Mouse (Mus musculus): ENCODE measurements around the gene Car5a. TPM values are rescaled to one million over a fixed set of nuclear protein-coding genes. Genes with fewer than 3 reads are reported as not detected.

Car5a gene
- not detected for total RNA-seq (2021)
- long read RNA-seq, experiment 1, partial matches to known transcripts = 1 of 13 reads
- long read RNA-seq, experiment 1, other reads (novel, unspliced or antisense) = 12 of 13 reads
- long read RNA-seq, experiment 2, partial matches to known transcripts = 0 of 49 reads
- long read RNA-seq, experiment 2, other reads (novel, unspliced or antisense) = 49 of 49 reads

DNA sequence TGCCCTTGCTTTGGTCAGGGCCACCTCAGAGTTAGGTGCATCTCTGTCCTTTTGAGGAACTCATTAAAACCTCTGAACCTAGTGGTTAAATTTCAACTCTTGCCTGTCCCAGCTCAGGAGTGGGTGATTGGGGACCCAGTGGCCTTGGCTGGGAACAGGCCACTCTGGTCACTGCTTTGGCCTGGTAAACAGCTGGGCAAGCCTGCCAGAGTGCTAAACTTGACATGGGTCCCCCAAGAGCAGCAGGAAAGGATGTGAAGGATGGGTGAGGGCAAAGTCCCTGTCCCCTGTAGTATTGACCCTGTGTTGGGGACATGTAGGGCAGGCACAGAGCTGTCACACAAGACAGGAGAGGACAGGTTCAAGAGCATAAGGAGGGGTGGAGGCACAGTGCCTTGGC, at the start of gene Car5a:
Gene Car5a (minus strand): TSS at position 74 of the 400 bp plus-strand sequence.
- DNase-seq (ENCODE audit: low spot score in 2 of 2) = no peak

- no peak for DNase-seq (ENCODE audit: low spot score in 2 of 2)
These were observed 48.2 kb upstream of the Car5a start for GRCm38 (mm10) chr8:121992911-121993310.

- DNase-seq (ENCODE audit: low spot score in 2 of 2) = no peak
These were observed 46.9 kb upstream of the Car5a start for GRCm38 (mm10) chr8:121991611-121992010.

DNA sequence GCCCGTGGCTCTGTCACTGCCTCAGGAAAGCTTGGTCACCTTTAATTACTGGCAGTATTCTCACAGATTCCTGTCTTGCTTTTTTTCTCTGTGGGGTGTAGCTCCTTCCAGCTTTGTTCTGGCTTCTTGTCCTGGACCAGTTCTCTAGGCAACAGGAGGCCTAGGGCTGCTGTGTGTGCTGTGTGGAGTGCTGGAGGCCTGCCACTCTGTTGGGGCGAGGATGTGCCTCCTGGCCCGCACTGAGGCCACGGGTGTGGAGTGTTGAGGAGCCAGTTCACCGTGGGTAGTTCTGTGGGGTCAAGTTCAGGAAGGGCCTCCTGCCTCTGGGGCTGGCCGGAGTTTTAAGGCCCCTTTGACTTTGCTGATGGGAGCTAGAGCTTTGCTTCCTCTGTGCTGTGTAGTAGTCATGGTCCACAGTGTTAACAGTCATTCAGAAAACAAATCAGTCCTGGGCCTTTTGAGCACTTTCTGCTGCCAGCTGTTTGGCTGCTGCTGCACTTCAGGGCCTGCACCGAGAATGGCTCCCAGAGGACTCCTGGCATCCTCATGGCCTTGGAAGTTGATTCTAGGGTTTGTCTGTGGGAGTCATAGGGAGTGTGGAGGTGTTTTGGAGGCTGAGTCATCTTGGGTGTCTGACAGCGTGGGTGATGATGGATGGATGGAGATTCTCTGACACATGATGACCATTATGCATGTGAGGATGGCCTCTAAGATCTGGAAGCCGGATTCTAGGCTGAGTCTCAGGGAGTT, 46.0 kb upstream of the Car5a start:
- no peak for DNase-seq (ENCODE audit: low spot score in 2 of 2)

GRCm38 (mm10) chr8:121987892-121988291, 43.2 kb upstream of the Car5a start:
- DNase-seq (ENCODE audit: low spot score in 2 of 2) = no peak

DNA sequence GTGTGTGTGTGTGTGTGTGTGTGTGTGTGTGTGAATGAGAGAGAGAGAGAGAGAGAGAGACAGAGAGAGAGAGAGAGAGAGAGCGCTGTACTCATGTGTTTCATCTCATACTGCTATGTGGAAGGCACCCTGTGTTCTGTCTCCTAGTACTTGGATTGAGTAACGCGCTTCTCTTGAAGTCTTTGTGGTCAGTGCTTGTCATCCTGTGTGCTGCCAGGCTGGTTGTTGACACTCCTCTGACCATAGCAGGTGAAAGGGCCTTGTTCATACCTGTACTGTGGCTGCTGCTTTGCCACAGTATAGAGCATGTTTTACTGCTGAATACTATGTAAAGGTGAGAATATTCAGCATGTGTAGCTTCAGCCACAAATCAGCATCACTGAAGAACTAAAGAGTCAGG, 41.0 kb upstream of the Car5a start:
- no peak for DNase-seq (ENCODE audit: low spot score in 2 of 2)

DNA sequence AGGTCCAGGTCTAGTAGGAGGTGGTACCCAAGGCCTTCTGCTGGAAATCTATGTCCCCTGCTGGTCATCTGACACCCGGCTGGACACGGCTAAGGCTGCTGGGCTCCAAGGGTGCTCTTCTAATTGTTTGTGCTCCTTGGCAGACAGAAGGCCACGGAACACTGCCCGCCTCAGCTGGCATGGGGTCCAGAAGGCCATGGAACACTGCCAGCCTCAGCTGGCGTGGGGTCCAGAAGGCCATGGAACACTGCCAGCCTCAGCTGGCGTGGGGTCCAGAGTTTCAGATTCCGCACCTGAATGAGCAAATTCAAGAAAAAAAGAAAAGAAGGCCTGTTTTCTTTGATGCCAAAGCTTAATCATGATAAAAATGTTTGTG, 36.8 kb upstream of the Car5a start:
- DNase-seq (ENCODE audit: low spot score in 2 of 2) = no peak

GRCm38 (mm10) chr8:121980792-121981519, 36.3 kb upstream of the Car5a start:
- no peak for DNase-seq (ENCODE audit: low spot score in 2 of 2)

DNA sequence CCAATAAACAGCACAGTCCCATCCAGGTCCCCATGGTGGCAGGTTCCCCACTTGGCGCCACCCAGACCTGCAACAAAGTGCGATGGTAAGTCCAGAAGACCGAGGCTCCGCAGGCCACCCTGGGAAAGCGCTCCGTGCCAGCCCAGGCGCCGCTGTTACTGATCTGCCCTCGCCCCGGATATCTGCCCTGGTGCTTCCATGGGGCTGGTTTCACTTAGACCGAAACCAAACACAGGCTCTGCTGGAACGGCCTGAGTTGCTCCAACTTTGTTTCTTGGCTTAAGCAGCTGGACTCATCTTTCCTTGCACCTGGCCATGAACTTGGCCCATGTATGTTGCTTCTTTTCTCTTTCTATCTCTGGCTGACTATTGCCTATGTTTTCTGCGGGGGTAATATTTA, 34.0 kb upstream of the Car5a start:
- no peak for DNase-seq (ENCODE audit: low spot score in 2 of 2)

DNA sequence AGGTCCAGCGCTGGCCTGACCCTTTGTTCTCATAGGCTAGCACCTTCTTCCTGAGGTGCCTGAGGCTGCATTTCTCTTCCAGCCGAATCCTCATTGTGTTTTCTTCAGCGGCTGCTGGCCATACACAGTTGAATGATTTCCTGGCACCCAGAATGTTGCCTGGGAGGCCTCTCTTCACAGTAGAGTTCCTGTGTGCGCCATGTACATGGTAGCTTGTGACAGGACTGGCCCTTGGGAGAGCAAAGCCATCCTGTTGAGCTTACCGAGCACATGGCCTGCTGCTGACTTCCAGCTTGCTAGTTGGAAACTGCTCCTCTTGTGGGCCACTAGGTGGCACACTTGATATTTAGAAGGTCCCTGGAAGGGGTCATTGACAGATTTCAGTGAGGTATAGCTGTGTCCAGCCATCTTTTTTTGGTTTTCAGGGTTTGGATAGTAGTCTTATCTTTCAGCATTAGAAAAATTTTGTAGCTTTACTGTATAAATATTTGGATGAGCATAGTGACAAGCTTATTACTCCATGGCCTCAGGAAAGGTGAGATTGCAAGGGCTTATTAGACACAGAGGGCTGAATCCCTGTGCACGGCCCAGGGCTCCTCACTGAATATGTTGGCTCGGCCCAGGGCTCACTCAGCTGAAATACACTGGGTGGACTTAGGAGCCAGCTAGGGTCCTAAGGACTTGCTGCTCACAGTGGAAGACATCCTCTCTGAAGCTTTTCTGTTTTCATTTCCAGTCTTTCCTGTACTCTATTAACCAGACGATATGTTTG, 33.3 kb upstream of the Car5a start:
- peak; percentile 42 to 75 for DNase-seq (ENCODE audit: low spot score in 2 of 2)

DNA sequence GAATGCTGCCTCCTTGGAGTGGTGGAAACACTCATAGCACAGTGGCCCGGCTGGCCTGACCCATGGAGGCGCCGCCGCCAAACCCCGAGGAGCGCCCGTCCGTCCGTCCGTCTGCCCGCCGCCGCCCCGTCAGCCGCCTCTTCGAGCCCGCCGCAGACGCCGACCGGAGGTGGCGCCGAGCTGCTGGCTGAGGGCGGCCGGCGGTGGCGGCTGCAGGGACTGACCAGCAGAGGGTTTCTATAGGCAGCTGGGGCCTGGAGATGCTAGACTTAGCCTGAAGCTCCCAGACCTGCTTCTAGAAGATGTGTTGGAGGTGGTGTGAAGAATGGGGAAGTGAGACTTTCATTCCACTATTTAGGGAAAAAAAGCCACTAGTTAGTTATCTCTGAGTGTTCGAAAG, 29.2 kb upstream of the Car5a start:
- no peak for DNase-seq (ENCODE audit: low spot score in 2 of 2)

- DNase-seq (ENCODE audit: low spot score in 2 of 2) = no peak
These were observed 26.9 kb upstream of the Car5a start for GRCm38 (mm10) chr8:121971488-121972058.

DNA sequence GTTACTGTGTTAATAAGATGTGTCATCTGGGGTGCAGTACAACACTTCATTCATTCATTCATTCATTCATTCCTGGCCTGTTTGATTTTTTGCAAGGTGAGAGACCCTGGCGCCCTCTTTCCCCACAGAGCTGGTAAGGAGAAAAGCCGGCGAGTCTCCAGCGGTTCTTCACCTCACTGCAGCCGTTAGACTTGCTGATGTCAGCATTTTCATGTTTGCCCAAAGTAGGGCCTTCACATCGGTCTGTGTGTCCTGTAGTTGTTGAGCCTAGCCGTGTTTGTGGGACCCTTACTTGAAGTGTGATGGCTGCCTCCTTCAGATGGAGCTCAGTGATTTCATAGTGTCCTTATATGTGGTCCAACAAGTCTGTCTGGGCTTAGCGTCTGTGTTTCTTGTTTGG, 25.5 kb upstream of the Car5a start:
- DNase-seq (ENCODE audit: low spot score in 2 of 2) = no peak

GRCm38 (mm10) chr8:121968542-121968941, 23.8 kb upstream of the Car5a start:
- no peak for DNase-seq (ENCODE audit: low spot score in 2 of 2)

- no peak for DNase-seq (ENCODE audit: low spot score in 2 of 2)
These were observed 23.3 kb upstream of the Car5a start for GRCm38 (mm10) chr8:121967977-121968376.

DNA sequence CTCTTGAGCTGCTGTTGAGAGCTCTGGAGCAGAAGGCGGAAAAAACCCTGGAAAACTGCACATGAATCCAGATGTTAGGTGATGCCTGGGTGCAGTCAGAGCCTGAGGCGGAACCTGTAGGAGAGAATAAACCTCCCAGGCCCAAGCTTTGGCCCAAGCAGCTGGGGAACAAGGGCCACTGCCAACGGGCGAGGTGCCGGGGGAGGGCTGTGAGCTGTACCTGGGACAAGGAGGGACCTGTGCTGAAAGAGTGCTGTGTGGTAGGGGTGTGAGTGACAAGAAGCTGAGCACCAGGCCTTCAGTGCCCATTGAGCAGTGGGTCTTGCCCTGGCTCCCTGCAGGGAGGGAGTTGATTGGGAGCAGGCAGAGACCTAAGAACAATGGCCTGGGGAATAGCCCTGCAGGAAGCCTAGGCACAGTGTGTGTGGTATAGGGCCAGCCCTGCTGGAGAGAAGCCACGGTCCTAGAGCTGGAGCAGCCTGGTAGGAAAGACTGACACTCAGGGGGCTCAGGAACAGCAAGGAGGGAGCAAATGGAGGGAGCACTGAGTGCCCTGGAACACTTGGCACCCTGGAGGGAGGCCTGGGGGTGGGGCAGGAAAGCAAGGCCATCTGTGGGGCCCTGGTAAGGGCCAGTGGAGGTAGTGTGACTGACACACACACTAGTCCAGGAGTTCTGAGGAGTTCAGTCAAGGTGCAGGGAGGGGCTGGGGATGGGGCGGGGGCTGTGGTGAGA, 22.2 kb upstream of the Car5a start:
- DNase-seq (ENCODE audit: low spot score in 2 of 2) = no peak

DNA sequence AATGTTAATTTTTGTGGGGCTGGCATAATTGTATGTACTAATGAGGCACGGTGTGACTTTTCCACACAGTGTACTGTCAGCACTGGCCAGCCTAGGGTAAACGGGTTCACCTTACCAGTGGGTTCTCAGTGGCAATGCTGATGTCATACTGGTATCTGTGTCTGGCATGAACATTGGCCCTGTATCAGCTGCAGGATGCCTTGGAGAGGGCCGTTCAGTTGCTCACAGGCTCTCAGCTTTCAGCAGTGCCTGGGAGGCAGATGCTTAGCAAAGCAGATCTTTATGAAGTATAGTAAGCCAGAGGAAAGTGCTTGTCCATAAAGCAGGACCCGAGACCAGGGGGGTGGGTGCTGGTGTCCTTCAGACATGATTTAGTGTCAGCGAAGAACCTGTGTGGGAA, 21.4 kb upstream of the Car5a start:
- no peak for DNase-seq (ENCODE audit: low spot score in 2 of 2)

DNA sequence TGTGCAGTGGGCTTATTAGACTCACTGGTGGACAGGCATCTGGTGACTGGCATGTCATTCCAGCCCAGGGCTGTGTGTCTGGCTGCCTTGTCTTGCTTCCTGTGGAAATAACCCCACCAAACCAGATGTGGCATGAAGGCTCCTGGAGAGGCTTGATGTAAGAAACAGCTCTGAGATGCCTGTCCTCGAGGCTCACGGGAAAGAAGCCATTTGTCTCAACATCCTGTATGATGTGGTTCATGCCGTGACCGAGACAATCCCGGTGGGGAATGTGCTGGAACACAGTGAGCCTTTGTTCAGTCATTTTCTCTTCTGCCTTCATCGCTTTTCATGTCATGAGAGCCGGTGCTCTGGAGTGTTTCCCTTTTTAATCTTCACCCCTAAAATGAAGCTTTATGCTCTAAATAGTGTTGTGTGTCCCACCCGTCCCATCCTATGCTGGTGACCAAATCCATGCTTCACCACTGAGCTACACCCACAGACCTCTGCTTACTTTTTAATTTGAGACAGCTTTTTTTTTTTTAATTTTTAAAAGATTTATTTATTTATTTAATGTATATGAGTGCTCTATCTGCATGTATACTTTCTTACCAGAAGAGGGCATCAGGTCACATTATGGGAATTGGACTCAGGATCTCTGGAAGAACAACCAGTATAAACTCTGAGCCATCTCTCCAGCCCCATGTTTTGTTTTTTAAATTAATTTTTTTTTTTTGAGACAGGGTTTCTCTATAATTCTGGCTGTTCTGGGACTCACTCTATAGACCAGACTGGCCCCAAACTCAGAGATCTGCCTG, 20.2 kb upstream of the Car5a start:
- no peak for DNase-seq (ENCODE audit: low spot score in 2 of 2)

- DNase-seq (ENCODE audit: low spot score in 2 of 2) = no peak
These were observed 18.2 kb upstream of the Car5a start for GRCm38 (mm10) chr8:121962892-121963291.

DNA sequence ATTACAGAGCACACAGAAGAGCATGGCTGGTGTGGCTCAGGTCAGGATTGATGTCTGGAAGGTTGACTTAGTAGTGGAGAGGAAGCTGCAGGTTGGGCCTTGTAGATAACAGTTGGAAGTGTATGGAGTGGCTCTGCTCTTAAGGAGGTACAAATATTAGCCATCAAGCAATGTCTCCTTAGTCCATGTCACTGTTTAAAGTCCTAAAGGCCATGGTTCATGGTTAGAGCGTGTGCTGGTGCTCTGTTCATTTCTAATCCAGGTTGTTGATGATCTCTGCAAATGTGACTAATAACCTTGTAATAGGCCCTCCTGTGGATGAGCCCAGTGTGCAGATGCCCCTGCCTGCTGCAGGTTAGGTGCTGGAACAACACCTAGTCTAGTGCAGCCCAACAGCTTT, 13.7 kb upstream of the Car5a start:
- no peak for DNase-seq (ENCODE audit: low spot score in 2 of 2)
